Mouse (Mus musculus) thymus, adult 2 months (tissue): ENCODE measurements around the gene Lrrc61. TPM values are rescaled to one million over a fixed set of nuclear protein-coding genes. Genes with fewer than 3 reads are reported as not detected.

Experiments
- DNase-seq: peaks from one replicate; pipeline ENCODE4 v3.0.0; 2021
- H3K27ac ChIP-seq: fragments of 200-500 bp; 2 replicates; pipeline ENCODE4 v1.5.1; 2012; ENCODE audit warnings: low read length, control low read depth; ENCODE audit not compliant: control insufficient read depth, insufficient read depth
- H3K27me3 ChIP-seq: fragments of 200-500 bp; 2 replicates; pipeline ENCODE4 v1.6.1; 2012; ENCODE audit warnings: mild to moderate bottlenecking, low read length, moderate library complexity, mixed read lengths; ENCODE audit not compliant: control insufficient read depth, insufficient read depth
- H3K36me3 ChIP-seq: fragments of 200-500 bp; 2 replicates; pipeline ENCODE4 v1.6.1; 2012; ENCODE audit warnings: mild to moderate bottlenecking, low read length, moderate library complexity; ENCODE audit not compliant: control insufficient read depth, insufficient read depth
- H3K4me1 ChIP-seq: fragments of 200-500 bp; replicated peaks from 2 replicates; pipeline ENCODE4 v1.6.1; 2012; ENCODE audit warnings: low read length; ENCODE audit not compliant: control insufficient read depth, insufficient read depth
- H3K4me3 ChIP-seq: fragments of 200-500 bp; 2 replicates; pipeline ENCODE4 v1.5.1; 2012; ENCODE audit warnings: mild to moderate bottlenecking, low read length, control low read depth, moderate library complexity; ENCODE audit not compliant: control insufficient read depth, insufficient read depth
- CTCF ChIP-seq: fragments of 200-500 bp; IDR thresholded peaks from 2 replicates; pipeline ENCODE4 v1.5.1; 2012; ENCODE audit warnings: mild to moderate bottlenecking, control low read depth, low read length, moderate library complexity, borderline replicate concordance; ENCODE audit not compliant: control insufficient read depth, poor library complexity, insufficient read depth; ENCODE audit errors: extremely low read depth
- POLR2A ChIP-seq: fragments of 200-500 bp; IDR thresholded peaks from 2 replicates; pipeline ENCODE4 v1.6.1; 2012; ENCODE audit warnings: mild to moderate bottlenecking, low read length, control low read depth, moderate library complexity; ENCODE audit not compliant: control insufficient read depth, poor library complexity, insufficient read depth; ENCODE audit errors: extremely low read depth
- WGBS: fragments of 180-500 bp; shearing (Covaris S2); methylation state at CpG from one replicate; pipeline ENCODE4 v1.1.7; 2018; 5-methylcytosine and 5-hydroxymethylcytosine counted together
- polyA plus RNA-seq: library from polyadenylated mRNA; depleted of rRNA; stranded (reverse); fragments of >200 nt; gene quantifications from 2 replicates; pipeline ENCODE4 v1.2.3, GENCODE M21; 2012

Gene Lrrc61
- polyA plus RNA-seq, 1 experiment = 41.4 TPM

- 92% methylated on average over 5 of the region's 5 CpGs for WGBS
- Histone ChIP-seq H3K4me1 (no peaks in the 10 kb centered on the region), H3K27ac (no peak overlapping the region), H3K27me3 (no peaks in the 10 kb centered on the region), H3K4me3 (no peak overlapping the region), H3K36me3 (no peaks in the 10 kb centered on the region)
- no peak for TF ChIP-seq POLR2A
- no peak for TF ChIP-seq CTCF
- DNase-seq = no peak
Observed at GRCm38 (mm10) chr6:48572014-48572413, 17.4 kb downstream of the Lrrc61 start.

GRCm38 (mm10) chr6:48572572-48573061, 18.0 kb downstream of the Lrrc61 start, which contains the start of gene Rarres2:
TSS of gene Rarres2 (minus strand) at chr6:48572789.
- 89% methylated on average over 6 of the region's 6 CpGs for WGBS
- Histone ChIP-seq H3K27me3 (no peaks in the 10 kb centered on the region), H3K4me3 (no peak within 1 kb of the TSS), H3K27ac (no peak within 1 kb of the TSS), H3K4me1 (no peaks in the 10 kb centered on the region), H3K36me3 (no peaks in the 10 kb centered on the region)
- DNase-seq = no peak
- TF ChIP-seq CTCF (no peak), POLR2A (no peak)

GRCm38 (mm10) chr6:48573280-48573679, 18.7 kb downstream of the Lrrc61 start:
- 87% methylated on average over 10 of the region's 10 CpGs for WGBS
- TF ChIP-seq POLR2A (no peak), CTCF (no peak)
- H3K36me3 ChIP-seq = no peaks in the 10 kb centered on the region
- no peaks in the 10 kb centered on the region for H3K27me3 ChIP-seq
- no peak overlapping the region for H3K27ac ChIP-seq
- H3K4me3 ChIP-seq = no peak overlapping the region
- no peaks in the 10 kb centered on the region for H3K4me1 ChIP-seq
- DNase-seq = no peak

- no peaks in the 10 kb centered on the region for H3K36me3 ChIP-seq
- no peak overlapping the region for H3K4me3 ChIP-seq
- no peaks in the 10 kb centered on the region; the same call in 1 of the 2 replicates for H3K4me1 ChIP-seq
- 94% methylated on average over 3 of the region's 3 CpGs for WGBS
- H3K27me3 ChIP-seq = no peaks in the 10 kb centered on the region
- TF ChIP-seq CTCF = no peak
- TF ChIP-seq POLR2A = no peak
- no peak for DNase-seq
- no peak overlapping the region for H3K27ac ChIP-seq
Observed at GRCm38 (mm10) chr6:48573981-48574380, 19.4 kb downstream of the Lrrc61 start.

- Histone ChIP-seq H3K4me1 (peaks cover 5% of the 10 kb centered on the region), H3K27me3 (no peaks in the 10 kb centered on the region), H3K4me3 (no peak overlapping the region), H3K36me3 (no peaks in the 10 kb centered on the region), H3K27ac (no peak overlapping the region)
- no peak for DNase-seq
- TF ChIP-seq CTCF = no peak
- TF ChIP-seq POLR2A = no peak
- 58% methylated on average over 5 of the region's 5 CpGs for WGBS
Observed at GRCm38 (mm10) chr6:48578736-48579135, 24.1 kb downstream of the Lrrc61 start.

GRCm38 (mm10) chr6:48579215-48579648, 24.6 kb downstream of the Lrrc61 start:
- no peaks in the 10 kb centered on the region for H3K36me3 ChIP-seq
- H3K4me1 ChIP-seq = peaks cover 5% of the 10 kb centered on the region
- H3K27me3 ChIP-seq = no peaks in the 10 kb centered on the region
- TF ChIP-seq CTCF (no peak), POLR2A (no peak)
- 2% methylated on average over 5 of the region's 5 CpGs for WGBS
- no peak overlapping the region for H3K4me3 ChIP-seq
- no peak for DNase-seq
- no peak overlapping the region for H3K27ac ChIP-seq

- WGBS = 84% methylated on average over 3 of the region's 3 CpGs
- Histone ChIP-seq H3K27me3 (no peaks in the 10 kb centered on the region), H3K4me3 (no peak overlapping the region), H3K4me1 (peaks cover 5% of the 10 kb centered on the region), H3K27ac (no peak overlapping the region), H3K36me3 (no peaks in the 10 kb centered on the region)
- no peak for DNase-seq
- no peak for TF ChIP-seq CTCF
- no peak for TF ChIP-seq POLR2A
Observed at GRCm38 (mm10) chr6:48581257-48581656, 26.7 kb downstream of the Lrrc61 start.
